Mouse (Mus musculus): ENCODE measurements around the gene Slco4c1. TPM values are rescaled to one million over a fixed set of nuclear protein-coding genes. Genes with fewer than 3 reads are reported as not detected.

Gene Slco4c1
- polyA plus RNA-seq (2016; fragmentation: Nextera tagmentation; extraction: Ambion mirVana) = not detected in 2 replicates

GRCm38 (mm10) chr1:96871528-96872360 is at the start of gene Slco4c1:
TSS of gene Slco4c1 (minus strand) at chr1:96872171.
- Histone ChIP-seq H3K4me3 (peak within 1 kb of the TSS; percentile 62), H3K9me3 (replicated peaks) (no peaks in the 10 kb centered on the region), H3K27me3 (ENCODE audit: low read depth, poor library complexity, severe bottlenecking) (peaks cover 30% of the 10 kb centered on the region), H3K4me1 (peaks cover 17% of the 10 kb centered on the region), H3K36me3 (no peaks in the 10 kb centered on the region), H3K27ac (replicated peaks) (0 out of 2 replicates have a peak within 1 kb of the TSS, but pooled peaks have one; percentile 28)
- 2% methylated on average over 40 of the region's 40 CpGs for WGBS
- peak; percentile 29 for DNase-seq (ENCODE audit: low spot score)

DNA sequence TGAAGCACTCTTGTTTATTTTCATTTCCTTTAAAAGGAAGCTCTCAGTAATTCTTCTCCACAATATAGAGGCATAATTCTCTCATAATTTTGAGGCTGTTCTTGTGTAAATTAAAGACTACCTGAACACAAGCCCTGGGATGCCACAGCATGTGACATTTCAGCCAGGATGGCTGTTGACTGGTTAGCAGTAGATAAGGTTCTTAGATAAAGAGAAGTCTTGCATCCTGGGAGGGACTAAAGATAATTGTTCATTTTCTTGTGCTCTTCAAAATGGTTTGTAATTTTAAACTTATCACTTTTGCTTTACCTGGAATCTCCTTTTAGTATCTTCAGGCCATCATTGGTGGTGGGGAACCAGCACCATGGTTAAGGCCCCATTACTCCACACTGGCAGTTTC is 45.4 kb upstream of the Slco4c1 start:
- Histone ChIP-seq H3K4me1 (no peaks in the 10 kb centered on the region), H3K27ac (replicated peaks) (no peak overlapping the region), H3K4me3 (no peak overlapping the region), H3K36me3 (no peaks in the 10 kb centered on the region), H3K27me3 (ENCODE audit: low read depth, poor library complexity, severe bottlenecking) (no peaks in the 10 kb centered on the region), H3K9me3 (replicated peaks) (no peaks in the 10 kb centered on the region)
- no peak for DNase-seq (ENCODE audit: low spot score)

DNA sequence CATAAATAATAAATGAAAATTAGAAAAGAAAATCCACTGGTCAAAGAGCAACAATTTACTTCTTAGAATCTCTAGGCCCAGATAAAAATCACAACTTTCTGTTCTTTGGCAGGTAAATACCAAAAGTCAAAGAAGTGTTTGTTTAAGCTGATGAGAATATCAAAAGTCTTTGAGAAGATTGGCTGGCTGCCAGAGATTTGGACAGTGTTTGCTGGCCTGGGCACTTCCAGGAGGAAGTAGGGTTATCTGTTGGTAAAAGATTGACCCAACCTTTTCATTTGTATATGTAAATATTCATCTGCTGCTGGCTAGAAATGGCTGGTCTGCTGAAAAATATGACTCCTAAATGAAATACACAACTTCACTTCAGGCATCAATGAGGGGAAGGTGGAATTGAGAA is 11.8 kb upstream of the Slco4c1 start:
- no peaks in the 10 kb centered on the region for H3K27me3 ChIP-seq (ENCODE audit: low read depth, poor library complexity, severe bottlenecking)
- DNase-seq (ENCODE audit: low spot score) = no peak

DNA sequence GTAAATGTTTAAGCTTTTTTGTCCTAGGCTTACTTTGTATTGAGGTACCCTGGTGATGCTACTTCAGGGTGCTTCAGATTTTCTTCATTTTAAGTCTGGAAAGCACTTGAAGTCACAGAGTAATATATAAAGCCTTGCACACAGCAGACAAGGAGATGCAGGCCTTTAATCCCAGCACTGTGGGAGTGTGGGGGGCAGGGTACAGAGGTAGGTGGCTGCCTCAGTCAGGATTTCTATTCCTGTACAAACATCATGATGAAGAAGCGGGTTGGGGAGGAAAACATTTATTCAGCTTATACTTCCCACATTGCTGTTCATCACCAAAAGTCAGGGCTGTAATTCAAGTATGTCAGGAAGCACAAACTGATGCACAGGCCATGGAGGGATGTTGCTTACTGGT is 6.6 kb upstream of the Slco4c1 start:
- no peak for DNase-seq (ENCODE audit: low spot score)
- no peak overlapping the region for H3K27ac ChIP-seq (replicated peaks)
- WGBS = 87% methylated on average over 1 of the region's 1 CpGs
- no peak overlapping the region for H3K4me3 ChIP-seq
- no peaks in the 10 kb centered on the region for H3K9me3 ChIP-seq (replicated peaks)
- H3K4me1 ChIP-seq = no peaks in the 10 kb centered on the region
- no peaks in the 10 kb centered on the region for H3K36me3 ChIP-seq
- H3K27me3 ChIP-seq (ENCODE audit: low read depth, poor library complexity, severe bottlenecking) = no peaks in the 10 kb centered on the region

More for the DNA sequence above, 11.8 kb upstream of the Slco4c1 start:
- Histone ChIP-seq H3K9me3 (replicated peaks) (no peaks in the 10 kb centered on the region), H3K4me1 (no peaks in the 10 kb centered on the region), H3K4me3 (no peak overlapping the region), H3K27ac (replicated peaks) (no peak overlapping the region), H3K36me3 (no peaks in the 10 kb centered on the region)

DNA sequence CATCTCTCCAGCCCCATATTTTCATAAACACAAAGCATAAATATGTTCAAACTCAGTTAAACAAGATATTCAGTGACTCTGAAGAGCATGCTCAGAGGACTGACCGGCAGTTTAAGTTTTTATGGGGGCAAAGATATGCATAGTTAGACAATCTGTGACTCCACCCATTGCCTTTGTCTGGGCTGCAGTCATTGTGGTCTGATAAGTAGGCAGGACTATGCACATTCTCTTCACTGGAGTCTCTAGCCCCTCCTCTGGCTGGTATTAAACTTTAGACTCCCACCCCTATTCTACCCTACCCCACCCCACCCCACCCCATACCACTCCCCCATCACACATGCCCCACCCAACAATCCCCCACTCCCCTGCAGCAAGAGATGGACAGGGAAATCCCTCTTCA is 4.1 kb upstream of the Slco4c1 start:
- Histone ChIP-seq H3K4me1 (peaks cover 13% of the 10 kb centered on the region), H3K36me3 (no peaks in the 10 kb centered on the region), H3K4me3 (no peak overlapping the region), H3K27me3 (ENCODE audit: low read depth, poor library complexity, severe bottlenecking) (peaks cover 25% of the 10 kb centered on the region), H3K9me3 (replicated peaks) (no peaks in the 10 kb centered on the region), H3K27ac (replicated peaks) (no peak overlapping the region)
- DNase-seq (ENCODE audit: low spot score) = no peak
- 97% methylated on average over 1 of the region's 1 CpGs for WGBS

- H3K36me3 ChIP-seq = no peaks in the 10 kb centered on the region
- H3K4me3 ChIP-seq = no peak overlapping the region
- peaks cover 17% of the 10 kb centered on the region for H3K4me1 ChIP-seq
- WGBS = 50% methylated on average over 1 of the region's 1 CpGs
- H3K27ac ChIP-seq (replicated peaks) = no peak overlapping the region
- peaks cover 30% of the 10 kb centered on the region for H3K27me3 ChIP-seq (ENCODE audit: low read depth, poor library complexity, severe bottlenecking)
- no peaks in the 10 kb centered on the region for H3K9me3 ChIP-seq (replicated peaks)
- no peak for DNase-seq (ENCODE audit: low spot score)
These were observed 2.7 kb upstream of the Slco4c1 start for GRCm38 (mm10) chr1:96874636-96875035.

DNA sequence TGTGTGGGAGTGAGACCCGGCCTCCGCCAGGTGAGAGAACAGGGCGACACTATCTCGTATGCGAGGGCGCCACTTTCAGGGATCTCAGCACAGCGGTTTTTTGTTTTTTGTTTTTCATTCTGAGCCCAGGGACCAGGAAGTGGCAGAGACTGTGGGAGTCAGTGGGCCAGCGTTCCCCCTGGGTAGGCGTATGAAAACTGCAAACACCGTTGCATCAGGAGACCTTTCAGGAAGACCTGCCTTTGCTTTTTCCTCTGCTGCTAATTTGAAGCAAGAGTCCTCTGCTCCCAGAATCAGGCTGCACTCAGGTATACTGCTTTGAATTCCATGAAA is 356 bp upstream of the Slco4c1 start:
- peaks cover 17% of the 10 kb centered on the region for H3K4me1 ChIP-seq
- DNase-seq (ENCODE audit: low spot score) = no peak
- H3K9me3 ChIP-seq (replicated peaks) = no peaks in the 10 kb centered on the region
- H3K27me3 ChIP-seq (ENCODE audit: low read depth, poor library complexity, severe bottlenecking) = peaks cover 30% of the 10 kb centered on the region
- peak overlapping the region; percentile 62 for H3K4me3 ChIP-seq
- 0 out of 2 replicates have a peak overlapping the region, but pooled peaks have one; percentile 28 for H3K27ac ChIP-seq (replicated peaks)
- WGBS = 7% methylated on average over 10 of the region's 10 CpGs
- no peaks in the 10 kb centered on the region for H3K36me3 ChIP-seq

GRCm38 (mm10) chr1:96870764-96871307 is 1.1 kb downstream of the Slco4c1 start:
- H3K9me3 ChIP-seq (replicated peaks) = no peaks in the 10 kb centered on the region
- no peaks in the 10 kb centered on the region for H3K36me3 ChIP-seq
- peaks cover 17% of the 10 kb centered on the region for H3K4me1 ChIP-seq
- no peak overlapping the region for H3K27ac ChIP-seq (replicated peaks)
- peak overlapping the region; percentile 62; the same call in 1 of the 2 replicates for H3K4me3 ChIP-seq
- 8% methylated on average over 7 of the region's 7 CpGs for WGBS
- peaks cover 30% of the 10 kb centered on the region for H3K27me3 ChIP-seq (ENCODE audit: low read depth, poor library complexity, severe bottlenecking)
- no peak for DNase-seq (ENCODE audit: low spot score)

DNA sequence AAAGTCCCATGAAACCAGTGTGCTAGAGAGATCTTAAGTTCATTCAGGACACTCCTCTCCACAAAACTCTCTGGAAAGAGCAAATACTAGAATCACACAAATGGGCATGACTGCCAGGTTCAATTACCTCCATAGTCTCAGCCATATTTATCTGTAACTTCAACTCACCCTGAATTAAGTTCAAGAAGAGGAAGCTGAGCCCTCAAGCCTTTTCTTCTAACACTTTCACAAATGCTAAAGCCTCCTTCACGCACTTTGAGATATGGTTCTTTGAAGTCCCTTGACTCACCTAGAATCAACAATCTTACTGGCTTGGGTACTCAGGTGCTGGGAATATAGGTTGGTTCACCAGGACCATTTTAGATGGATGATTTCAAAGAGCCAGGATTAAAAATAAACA is 3.2 kb downstream of the Slco4c1 start:
- H3K36me3 ChIP-seq = no peaks in the 10 kb centered on the region
- peaks cover 17% of the 10 kb centered on the region for H3K4me1 ChIP-seq
- no peaks in the 10 kb centered on the region for H3K9me3 ChIP-seq (replicated peaks)
- DNase-seq (ENCODE audit: low spot score) = no peak
- WGBS = 91% methylated on average over 1 of the region's 1 CpGs
- H3K27ac ChIP-seq (replicated peaks) = no peak overlapping the region
- H3K27me3 ChIP-seq (ENCODE audit: low read depth, poor library complexity, severe bottlenecking) = peaks cover 30% of the 10 kb centered on the region
- no peak overlapping the region for H3K4me3 ChIP-seq

DNA sequence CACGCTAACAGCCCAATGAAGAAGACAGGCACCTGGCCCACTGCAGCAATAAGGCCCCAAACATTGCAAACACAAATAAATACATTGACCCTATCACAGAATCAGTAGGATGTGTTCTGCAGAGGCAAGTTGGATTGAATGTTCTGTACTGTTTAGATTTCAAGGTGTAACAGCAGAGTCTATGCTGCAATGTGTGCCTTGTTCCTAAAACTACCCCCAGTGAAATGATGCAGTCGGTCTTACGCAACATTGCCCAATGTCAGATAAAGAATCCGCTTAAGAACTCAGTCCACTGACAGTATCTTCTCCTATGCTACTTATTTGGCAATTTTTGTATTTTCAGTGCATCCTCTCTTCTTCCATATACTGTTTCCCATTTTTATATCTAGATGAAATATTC is 6.0 kb downstream of the Slco4c1 start:
- Histone ChIP-seq H3K9me3 (replicated peaks) (no peaks in the 10 kb centered on the region), H3K27ac (replicated peaks) (no peak overlapping the region), H3K4me1 (0 out of 2 replicates have a peak, but pooled peaks cover 3% of the 10 kb centered on the region), H3K36me3 (no peaks in the 10 kb centered on the region), H3K4me3 (no peak overlapping the region), H3K27me3 (ENCODE audit: low read depth, poor library complexity, severe bottlenecking) (peaks cover 5% of the 10 kb centered on the region)
- 95% methylated on average over 4 of the region's 4 CpGs for WGBS
- no peak for DNase-seq (ENCODE audit: low spot score)

DNA sequence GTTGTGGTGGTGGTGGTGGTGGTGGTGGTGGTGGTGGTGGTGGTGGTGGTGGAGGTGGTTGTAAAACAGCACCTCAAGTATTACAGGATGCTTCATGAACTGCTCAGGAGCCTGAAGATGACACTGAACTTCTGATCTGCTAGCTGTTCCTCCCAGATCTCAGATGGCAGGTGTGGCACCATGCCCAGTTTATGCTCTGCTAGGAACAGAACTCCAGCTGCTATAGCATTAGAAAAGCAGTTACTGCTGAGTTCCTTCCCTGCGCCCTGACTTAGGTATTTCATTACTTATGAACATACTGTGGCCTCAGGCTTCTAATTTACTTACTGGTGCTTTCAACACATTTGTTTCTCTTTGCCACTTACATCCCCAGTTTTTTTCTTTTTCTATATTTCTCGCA is 7.9 kb downstream of the Slco4c1 start:
- H3K27me3 ChIP-seq (ENCODE audit: low read depth, poor library complexity, severe bottlenecking) = no peaks in the 10 kb centered on the region
- 86% methylated on average over 2 of the region's 2 CpGs for WGBS
- H3K27ac ChIP-seq (replicated peaks) = no peak overlapping the region
- H3K36me3 ChIP-seq = no peaks in the 10 kb centered on the region
- H3K4me1 ChIP-seq = no peaks in the 10 kb centered on the region
- no peak for DNase-seq (ENCODE audit: low spot score)
- no peak overlapping the region for H3K4me3 ChIP-seq
- H3K9me3 ChIP-seq (replicated peaks) = no peaks in the 10 kb centered on the region

GRCm38 (mm10) chr1:96859995-96860684 is 11.8 kb downstream of the Slco4c1 start:
- Histone ChIP-seq H3K9me3 (replicated peaks) (no peaks in the 10 kb centered on the region), H3K27me3 (ENCODE audit: low read depth, poor library complexity, severe bottlenecking) (no peaks in the 10 kb centered on the region), H3K4me1 (no peaks in the 10 kb centered on the region), H3K27ac (replicated peaks) (no peak overlapping the region), H3K4me3 (no peak overlapping the region), H3K36me3 (no peaks in the 10 kb centered on the region)
- no peak for DNase-seq (ENCODE audit: low spot score)
- 92% methylated on average over 7 of the region's 7 CpGs for WGBS

DNA sequence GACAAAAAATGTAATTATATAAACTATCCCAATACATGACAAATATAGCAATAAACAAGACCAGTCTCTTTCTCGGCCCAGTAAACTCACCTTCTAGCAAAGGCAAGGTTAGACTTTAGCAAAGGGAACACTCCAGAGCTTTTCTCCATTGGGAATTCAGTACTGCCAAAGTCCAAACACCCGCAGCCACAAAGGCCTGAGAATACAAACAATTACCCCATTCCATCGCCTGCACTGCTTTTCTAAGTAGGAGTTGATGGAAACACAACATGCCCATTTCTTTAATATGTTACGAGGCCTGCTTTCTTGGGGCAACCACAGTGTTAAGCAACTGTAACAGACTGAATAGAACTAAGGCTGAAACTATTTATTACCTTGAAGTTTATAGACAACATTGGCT is 18.4 kb downstream of the Slco4c1 start:
- no peak for DNase-seq (ENCODE audit: low spot score)
- Histone ChIP-seq H3K4me3 (no peak overlapping the region), H3K9me3 (replicated peaks) (no peaks in the 10 kb centered on the region), H3K4me1 (no peaks in the 10 kb centered on the region), H3K27ac (replicated peaks) (no peak overlapping the region), H3K27me3 (ENCODE audit: low read depth, poor library complexity, severe bottlenecking) (no peaks in the 10 kb centered on the region), H3K36me3 (no peaks in the 10 kb centered on the region)
- WGBS = 82% methylated on average over 4 of the region's 4 CpGs
